Mouse (Mus musculus) heart, embryonic 11.5 days (tissue): ENCODE data around the gene Cdk13. TPM values are rescaled to one million over a fixed set of nuclear protein-coding genes. Genes with fewer than 3 reads are reported as not detected.

Experiments
- ATAC-seq: fragments of 200-750 bp; cut with Nextera tagmentation; replicated peaks from 2 replicates; pipeline ENCODE4 v1.8.0; 2017; ENCODE audit warnings: moderate library complexity; ENCODE audit not compliant: insufficient number of reproducible peaks, low FRiP score, low TSS enrichment
- H3K27ac ChIP-seq: fragments of 300-500 bp; sonication (generic); 2 replicates; pipeline ENCODE4 v1.5.1; 2014; ENCODE audit warnings: mild to moderate bottlenecking, low read depth, low read length
- H3K27me3 ChIP-seq: fragments of 300-500 bp; sonication (generic); 2 replicates; pipeline ENCODE4 v1.6.1; 2014; ENCODE audit warnings: mild to moderate bottlenecking, low read length, mixed read lengths; ENCODE audit not compliant: control insufficient read depth, insufficient read depth
- H3K36me3 ChIP-seq: fragments of 300-500 bp; sonication (generic); 2 replicates; pipeline ENCODE4 v1.6.1; 2014; ENCODE audit warnings: mild to moderate bottlenecking, low read length, moderate library complexity, mixed read lengths; ENCODE audit not compliant: control insufficient read depth, insufficient read depth
- H3K4me1 ChIP-seq: fragments of 300-500 bp; sonication (generic); 2 replicates; pipeline ENCODE4 v1.6.1; 2014; ENCODE audit warnings: low read length; ENCODE audit not compliant: control insufficient read depth, insufficient read depth
- H3K4me2 ChIP-seq: fragments of 300-500 bp; sonication (generic); 2 replicates; pipeline ENCODE4 v1.6.1; 2014; ENCODE audit warnings: mild to moderate bottlenecking, moderate library complexity
- H3K4me3 ChIP-seq: fragments of 300-500 bp; sonication (generic); 2 replicates; pipeline ENCODE4 v1.5.1; 2014; ENCODE audit warnings: low read depth, low read length
- H3K9ac ChIP-seq: fragments of 300-500 bp; sonication (generic); 2 replicates; pipeline ENCODE4 v1.6.1; 2014; ENCODE audit warnings: mild to moderate bottlenecking, low read depth, low read length, moderate library complexity
- H3K9me3 ChIP-seq: fragments of 300-500 bp; sonication (generic); replicated peaks from 2 replicates; pipeline ENCODE4 v1.6.1; 2016; ENCODE audit warnings: low read length; ENCODE audit not compliant: control insufficient read depth
- WGBS: fragments of 180-500 bp; shearing (Covaris S2); extraction: QIAGEN DNeasy Blood & Tissue Kit; methylation state at CpG from one replicate; pipeline ENCODE4 v1.1.7; 2014; ENCODE audit not compliant: insufficient replicate concordance; 5-methylcytosine and 5-hydroxymethylcytosine counted together
- polyA plus RNA-seq: library from polyadenylated mRNA; unstranded; fragments of >200 nt; fragmentation: Nextera tagmentation; extraction: Ambion mirVana; gene quantifications from 2 replicates; pipeline ENCODE4 v1.2.1, GENCODE M21; 2014

Cdk13 gene
- polyA plus RNA-seq, 1 experiment from 2014 or later: 18.0 TPM

DNA sequence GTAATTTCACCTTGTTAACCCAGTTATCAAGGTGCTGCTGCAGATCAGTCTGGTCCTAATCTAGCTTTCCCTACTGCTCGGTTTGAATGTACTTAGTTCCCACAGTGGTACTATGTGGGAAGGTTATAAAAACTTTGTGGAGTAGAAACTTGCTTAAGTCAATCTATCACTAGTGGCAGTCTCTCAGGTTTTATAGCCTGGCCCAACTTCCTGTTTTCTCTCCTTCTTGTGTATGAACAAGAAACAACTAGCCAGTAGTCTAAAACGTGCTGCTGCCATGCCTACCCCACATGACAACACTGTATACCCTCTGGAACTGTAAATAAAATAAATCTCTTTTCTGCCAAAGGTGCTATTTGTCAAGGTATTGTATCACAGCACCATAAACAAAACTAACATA lies 25.0 kb downstream of the Cdk13 start:
- WGBS: 70% methylated on average over 2 of the region's 2 CpGs
- no peak for ATAC-seq
- Histone ChIP-seq H3K4me1 (no peaks in the 10 kb centered on the region), H3K9ac (no peak overlapping the region), H3K9me3 (no peaks in the 10 kb centered on the region), H3K27ac (no peak overlapping the region), H3K4me3 (no peak overlapping the region), H3K4me2 (no peak overlapping the region), H3K36me3 (no peaks in the 10 kb centered on the region), H3K27me3 (no peaks in the 10 kb centered on the region)

DNA sequence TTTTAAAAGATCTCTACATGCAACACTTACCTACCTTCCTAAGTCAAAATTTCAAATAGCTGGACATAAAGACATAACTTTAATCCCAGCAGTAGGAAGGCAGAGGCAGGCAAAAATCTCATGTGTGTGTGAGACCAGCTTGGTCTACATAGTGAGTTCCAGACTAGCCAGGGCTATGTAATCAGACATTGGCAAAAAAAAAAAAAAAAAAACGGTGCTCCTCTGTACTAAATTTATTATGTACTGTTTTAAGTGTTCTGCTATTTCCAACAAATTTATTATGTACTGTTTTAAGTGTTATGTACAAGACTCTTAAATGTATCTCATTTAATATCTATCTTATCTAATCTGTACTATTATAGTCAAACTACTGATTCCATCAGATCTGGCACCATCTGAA lies 28.6 kb downstream of the Cdk13 start:
- Histone ChIP-seq H3K4me1 (no peaks in the 10 kb centered on the region), H3K27me3 (no peaks in the 10 kb centered on the region), H3K9me3 (no peaks in the 10 kb centered on the region), H3K36me3 (peaks cover 8% of the 10 kb centered on the region), H3K27ac (no peak overlapping the region), H3K4me3 (no peak overlapping the region), H3K9ac (no peak overlapping the region), H3K4me2 (no peak overlapping the region)
- 80% methylated on average over 1 of the region's 1 CpGs for WGBS
- ATAC-seq: no peak

DNA sequence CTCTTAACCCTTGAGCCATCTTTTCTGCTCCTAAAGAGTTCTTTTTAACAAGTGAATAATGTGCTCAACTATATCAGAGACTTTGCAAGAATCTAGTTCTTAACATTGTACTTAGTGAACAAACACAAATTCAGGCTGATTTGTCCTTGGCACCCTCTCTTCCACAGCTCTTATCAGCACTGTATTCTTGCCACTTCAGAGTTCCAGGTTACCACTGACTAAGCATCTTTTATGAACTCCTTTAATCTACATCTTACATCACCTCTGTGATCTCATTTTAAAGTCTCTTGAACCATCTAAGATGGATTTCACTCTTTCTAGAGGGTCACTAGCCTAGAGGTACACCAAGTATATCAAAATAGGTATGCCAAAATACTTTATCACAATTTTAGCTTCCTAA lies 29.5 kb downstream of the Cdk13 start:
- Histone ChIP-seq H3K36me3 (peaks cover 8% of the 10 kb centered on the region), H3K9ac (no peak overlapping the region), H3K4me1 (no peaks in the 10 kb centered on the region), H3K27ac (no peak overlapping the region), H3K4me2 (no peak overlapping the region), H3K4me3 (no peak overlapping the region), H3K27me3 (no peaks in the 10 kb centered on the region), H3K9me3 (no peaks in the 10 kb centered on the region)
- no peak for ATAC-seq

DNA sequence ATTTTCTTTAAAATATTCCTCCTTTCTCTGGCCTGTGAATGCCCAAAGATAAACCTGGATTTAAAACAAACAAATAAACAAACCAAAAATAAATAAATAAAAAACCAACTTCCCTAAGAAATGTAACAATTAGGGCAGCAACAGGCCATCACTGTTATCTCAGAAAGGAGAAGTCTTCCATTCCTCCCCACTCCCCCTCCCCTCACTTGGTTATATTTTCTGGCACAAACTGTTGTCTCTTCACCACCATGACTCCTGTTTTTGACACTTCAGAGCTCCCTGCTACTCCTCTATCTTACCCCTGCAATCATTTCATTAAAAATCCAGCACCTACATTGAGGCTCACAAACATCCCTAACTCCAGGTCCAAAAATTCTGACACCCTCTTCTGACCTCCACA lies 31.8 kb downstream of the Cdk13 start:
- H3K36me3 ChIP-seq: peaks cover 8% of the 10 kb centered on the region
- ATAC-seq: no peak
- H3K4me1 ChIP-seq: no peaks in the 10 kb centered on the region
- no peak overlapping the region for H3K27ac ChIP-seq
- H3K27me3 ChIP-seq: no peaks in the 10 kb centered on the region
- no peak overlapping the region for H3K4me2 ChIP-seq
- H3K4me3 ChIP-seq: no peak overlapping the region
- no peak overlapping the region for H3K9ac ChIP-seq
- no peaks in the 10 kb centered on the region for H3K9me3 ChIP-seq

DNA sequence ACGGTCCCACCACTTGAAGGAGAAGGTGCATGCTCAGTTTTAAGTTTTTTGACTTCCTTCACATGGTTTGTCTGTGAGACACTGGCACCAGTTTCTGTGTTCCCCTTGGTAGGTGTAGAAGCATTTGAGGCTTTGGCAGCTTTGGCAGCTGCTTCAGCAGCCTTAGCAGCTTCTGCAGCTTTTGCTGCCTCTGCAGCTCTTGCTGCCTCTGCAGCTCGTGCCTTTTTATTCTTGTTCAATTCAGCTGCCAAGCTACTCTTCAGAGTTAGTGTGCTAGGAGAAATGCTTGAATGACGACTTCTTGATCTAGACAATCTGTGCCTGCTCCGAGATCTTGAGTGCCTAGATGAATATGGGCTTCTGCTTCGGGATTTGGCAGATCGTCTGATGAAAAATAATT lies 32.3 kb downstream of the Cdk13 start:
- WGBS: 84% methylated on average over 6 of the region's 6 CpGs
- no peaks in the 10 kb centered on the region for H3K9me3 ChIP-seq
- ATAC-seq: no peak

DNA sequence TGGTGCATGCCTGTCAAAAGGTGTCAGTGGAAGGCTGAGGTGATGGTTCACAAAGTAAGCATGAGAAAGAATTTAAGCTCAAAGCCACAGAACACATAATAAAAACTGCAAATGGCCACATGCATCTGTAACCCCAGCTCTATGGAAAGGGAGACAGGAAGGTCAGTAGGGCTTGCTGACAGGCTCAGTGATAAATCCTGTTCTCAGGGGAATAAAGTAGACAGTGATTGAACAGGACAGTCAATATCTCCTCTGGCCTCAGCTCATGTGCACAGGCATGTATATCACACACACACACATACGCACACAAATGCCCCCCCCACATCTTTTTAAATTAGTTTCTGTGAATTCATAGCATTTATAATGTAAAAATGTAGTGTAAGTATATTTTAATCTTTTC lies 42.5 kb downstream of the Cdk13 start:
- no peak overlapping the region for H3K9ac ChIP-seq
- no peak overlapping the region for H3K27ac ChIP-seq
- H3K4me2 ChIP-seq: no peak overlapping the region
- H3K36me3 ChIP-seq: no peaks in the 10 kb centered on the region
- H3K9me3 ChIP-seq: no peaks in the 10 kb centered on the region
- ATAC-seq: no peak
- H3K4me1 ChIP-seq: peaks cover 3% of the 10 kb centered on the region; the same call in 1 of the 2 replicates
- no peaks in the 10 kb centered on the region for H3K27me3 ChIP-seq
- WGBS: 68% methylated on average over 1 of the region's 1 CpGs
- no peak overlapping the region for H3K4me3 ChIP-seq

More for the DNA sequence above, 32.3 kb downstream of the Cdk13 start:
- Histone ChIP-seq H3K27ac (no peak overlapping the region), H3K36me3 (peaks cover 8% of the 10 kb centered on the region), H3K4me2 (no peak overlapping the region), H3K4me3 (no peak overlapping the region), H3K4me1 (no peaks in the 10 kb centered on the region), H3K9ac (no peak overlapping the region), H3K27me3 (no peaks in the 10 kb centered on the region)

DNA sequence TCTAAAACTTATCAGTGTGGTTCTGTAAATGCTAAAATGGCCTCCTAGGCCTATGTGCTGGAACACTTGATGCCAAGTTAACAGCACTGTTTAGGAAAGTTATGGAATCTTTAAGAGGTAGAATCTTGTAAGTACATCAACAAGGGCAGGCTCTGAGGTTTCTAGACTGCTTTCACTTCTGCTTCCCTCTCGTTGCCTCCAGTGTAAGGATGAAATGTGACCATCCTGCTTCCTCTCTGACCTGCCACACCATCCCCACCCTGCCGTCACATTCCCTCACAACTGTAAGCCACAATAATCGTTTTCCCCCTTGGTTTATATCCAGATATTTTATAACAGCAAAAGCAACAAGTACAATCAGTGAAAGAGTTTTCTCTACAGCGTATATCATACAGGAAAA lies 49.9 kb downstream of the Cdk13 start:
- Histone ChIP-seq H3K27ac (no peak overlapping the region), H3K4me2 (no peak overlapping the region), H3K9ac (no peak overlapping the region), H3K4me3 (no peak overlapping the region), H3K27me3 (no peaks in the 10 kb centered on the region), H3K9me3 (no peaks in the 10 kb centered on the region), H3K36me3 (no peaks in the 10 kb centered on the region; the same call in 1 of the 2 replicates), H3K4me1 (no peaks in the 10 kb centered on the region)
- no peak for ATAC-seq
- 78% methylated on average over 4 of the region's 4 CpGs for WGBS

DNA sequence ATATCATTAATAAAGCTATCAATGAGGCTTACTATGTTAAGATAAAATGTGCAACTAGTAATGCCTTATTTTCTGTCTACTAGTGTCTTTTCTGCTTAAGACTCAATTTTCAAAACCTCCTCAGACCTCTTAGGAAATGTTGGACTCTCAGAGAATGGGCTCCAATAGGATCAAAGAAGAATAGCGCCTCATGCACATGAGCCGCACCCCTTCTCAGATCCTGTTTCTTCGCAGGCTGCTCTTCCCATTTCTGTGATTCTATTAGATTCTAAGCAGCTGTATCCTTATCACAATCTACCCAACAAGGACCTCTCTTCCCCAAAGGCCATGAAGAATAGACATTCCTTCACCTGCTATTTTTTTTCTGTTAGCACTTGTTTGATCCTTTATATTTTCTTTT lies 76.1 kb downstream of the Cdk13 start:
- Histone ChIP-seq H3K4me1 (no peaks in the 10 kb centered on the region), H3K9me3 (no peaks in the 10 kb centered on the region), H3K27ac (no peak overlapping the region), H3K4me2 (no peak overlapping the region), H3K27me3 (no peaks in the 10 kb centered on the region), H3K4me3 (no peak overlapping the region), H3K36me3 (no peaks in the 10 kb centered on the region), H3K9ac (no peak overlapping the region)
- ATAC-seq: no peak
- WGBS: 91% methylated on average over 3 of the region's 3 CpGs

DNA sequence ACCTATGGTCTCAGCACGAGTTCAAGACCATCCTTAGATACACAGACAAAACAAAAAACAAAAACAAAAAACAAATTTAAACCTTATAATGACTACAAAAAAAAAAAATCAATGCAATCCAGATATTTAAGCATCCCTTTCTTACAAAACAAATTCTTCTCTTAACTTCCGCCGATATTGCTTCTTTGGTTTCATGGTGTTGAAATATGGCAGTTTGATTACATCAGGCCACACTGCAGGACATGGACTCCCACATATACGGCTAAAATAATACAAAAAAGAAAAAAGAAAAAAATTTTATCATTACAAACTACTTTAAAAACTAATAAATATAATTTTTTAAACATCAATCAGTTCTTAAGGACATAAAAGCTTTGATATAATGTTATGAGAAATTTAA lies 77.0 kb downstream of the Cdk13 start:
- no peak overlapping the region for H3K9ac ChIP-seq
- H3K4me3 ChIP-seq: no peak overlapping the region
- no peaks in the 10 kb centered on the region for H3K9me3 ChIP-seq
- WGBS: 89% methylated on average over 4 of the region's 4 CpGs
- no peaks in the 10 kb centered on the region for H3K27me3 ChIP-seq
- H3K4me2 ChIP-seq: no peak overlapping the region
- H3K36me3 ChIP-seq: no peaks in the 10 kb centered on the region
- no peak for ATAC-seq
- no peaks in the 10 kb centered on the region for H3K4me1 ChIP-seq
- no peak overlapping the region for H3K27ac ChIP-seq
